Mouse (Mus musculus): ENCODE results near the gene Spc24.

GRCm38 (mm10) chr9:21751347-21751746, 8.8 kb downstream of the Spc24 start:
- TF ChIP-seq CTCF (IDR thresholded peaks at IDR 0.05; ENCODE audit: extremely low read depth, insufficient read length, insufficient replicate concordance, low read depth, low read length) (peak; percentile 33; the same call in 1 of the 2 replicates), POLR2A (IDR thresholded peaks at IDR 0.05; ENCODE audit: low read depth, low read length) (no peak)
